Mouse (Mus musculus): ENCODE measurements at regions not wholly inside any gene's neighbourhood (a gene's known extent, or its start where the extent isn't known, plus 50 kb on each side); places are given as distances from the start of the nearest gene placed in this dataset.

DNA sequence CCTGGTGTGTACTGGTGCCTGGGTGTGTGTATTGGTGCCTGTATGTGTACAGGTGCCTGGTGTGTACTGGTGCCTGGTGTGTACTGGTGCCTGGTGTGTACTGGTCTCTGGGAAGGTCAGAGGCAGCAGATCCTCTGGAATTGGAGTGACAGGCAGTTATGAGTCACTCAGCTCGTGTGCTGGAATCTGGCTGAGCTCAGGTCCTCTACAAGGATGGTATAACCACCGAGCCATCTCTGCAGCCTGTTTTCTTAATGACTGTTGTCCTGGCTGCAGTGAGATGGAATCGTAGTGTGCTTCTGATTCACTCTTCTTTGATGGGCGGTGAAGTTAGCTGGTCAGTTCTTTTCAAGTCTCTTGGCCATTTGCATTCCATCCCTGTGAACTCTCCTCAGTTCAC lies 164.2 kb upstream of the Rtl1 start:
- TF ChIP-seq POLR2A (IDR thresholded peaks at IDR 0.05; ENCODE audit: control insufficient read depth, extremely low read depth, insufficient read depth, low read length, poor library complexity) (no peak), CTCF (IDR thresholded peaks at IDR 0.05; ENCODE audit: borderline replicate concordance, control insufficient read depth, extremely low read depth, insufficient read depth, low read length, poor library complexity) (no peak)

Data from thymus, adult 2 months (tissue).